Mouse (Mus musculus): ENCODE measurements around the gene Rps6ka2.

Gene Rps6ka2

GRCm38 (mm10) chr17:7221310-7221709, 51.4 kb downstream of the Rps6ka2 start:
- DNase-seq (ENCODE audit: low read depth): no peak

GRCm38 (mm10) chr17:7222198-7222597, 52.3 kb downstream of the Rps6ka2 start:
- DNase-seq (ENCODE audit: low read depth): no peak

GRCm38 (mm10) chr17:7228545-7228944, 58.6 kb downstream of the Rps6ka2 start:
- no peak for DNase-seq (ENCODE audit: low read depth)

- DNase-seq (ENCODE audit: low read depth): no peak
Measured at GRCm38 (mm10) chr17:7231312-7231711, 61.4 kb downstream of the Rps6ka2 start.

- DNase-seq (ENCODE audit: low read depth): no peak
Measured at GRCm38 (mm10) chr17:7231790-7232189, 61.9 kb downstream of the Rps6ka2 start.

- DNase-seq (ENCODE audit: low read depth): no peak
Measured at GRCm38 (mm10) chr17:7232400-7232799, 62.5 kb downstream of the Rps6ka2 start.

GRCm38 (mm10) chr17:7233197-7233596, 63.3 kb downstream of the Rps6ka2 start:
- DNase-seq (ENCODE audit: low read depth): no peak

GRCm38 (mm10) chr17:7237706-7238105, 67.8 kb downstream of the Rps6ka2 start:
- DNase-seq (ENCODE audit: low read depth): no peak

- DNase-seq (ENCODE audit: low read depth): peak; percentile 38
Measured at GRCm38 (mm10) chr17:7238766-7239165, 68.9 kb downstream of the Rps6ka2 start.

GRCm38 (mm10) chr17:7240526-7240925, 70.6 kb downstream of the Rps6ka2 start:
- DNase-seq (ENCODE audit: low read depth): no peak

GRCm38 (mm10) chr17:7245078-7245477, 75.2 kb downstream of the Rps6ka2 start:
- DNase-seq (ENCODE audit: low read depth): no peak

GRCm38 (mm10) chr17:7246893-7247556, 77.1 kb downstream of the Rps6ka2 start:
- no peak for DNase-seq (ENCODE audit: low read depth)

GRCm38 (mm10) chr17:7250373-7250772, 80.5 kb downstream of the Rps6ka2 start:
- DNase-seq (ENCODE audit: low read depth): no peak

GRCm38 (mm10) chr17:7257208-7257607, 87.3 kb downstream of the Rps6ka2 start:
- peak; percentile 17 for DNase-seq (ENCODE audit: low read depth)

GRCm38 (mm10) chr17:7258748-7259359, 88.9 kb downstream of the Rps6ka2 start:
- no peak for DNase-seq (ENCODE audit: low read depth)

GRCm38 (mm10) chr17:7260360-7260759, 90.4 kb downstream of the Rps6ka2 start:
- DNase-seq (ENCODE audit: low read depth): no peak

- DNase-seq (ENCODE audit: low read depth): no peak
Measured at GRCm38 (mm10) chr17:7262056-7262455, 92.1 kb downstream of the Rps6ka2 start.

GRCm38 (mm10) chr17:7262620-7263019, 92.7 kb downstream of the Rps6ka2 start:
- DNase-seq (ENCODE audit: low read depth): no peak

- no peak for DNase-seq (ENCODE audit: low read depth)
Measured at GRCm38 (mm10) chr17:7264610-7265009, 94.7 kb downstream of the Rps6ka2 start.

GRCm38 (mm10) chr17:7265291-7265690, 95.4 kb downstream of the Rps6ka2 start:
- DNase-seq (ENCODE audit: low read depth): no peak

GRCm38 (mm10) chr17:7265705-7266368, 95.9 kb downstream of the Rps6ka2 start:
- DNase-seq (ENCODE audit: low read depth): no peak

- DNase-seq (ENCODE audit: low read depth): no peak
Measured at GRCm38 (mm10) chr17:7267843-7268242, 97.9 kb downstream of the Rps6ka2 start.

GRCm38 (mm10) chr17:7269151-7269806, 99.4 kb downstream of the Rps6ka2 start:
- DNase-seq (ENCODE audit: low read depth): no peak
